8 mouse cellular contexts compared by ENCODE assay signal in genomic region chr3:97868024-97868689, GRCm38 (mm10). TPM values are rescaled to one million over a fixed set of nuclear protein-coding genes. Genes with fewer than 3 reads are reported as not detected.
DNase-seq lines count a peak whose midpoint lies in the region; ATAC-seq and TF ChIP-seq lines count a peak whose summit lies in the region.

No protein-coding gene starts in this region.

- TF ChIP-seq POLR2A in ES-Bruce4 (IDR thresholded peaks at IDR 0.05; ENCODE audit: insufficient read depth, low read length) = no peak

- no peaks in the 10 kb centered on the region; the same call in 1 of the 2 replicates for H3K27me3 ChIP-seq in ES-Bruce4 (ENCODE audit: control insufficient read depth, insufficient read depth, low read length, poor library complexity, severe bottlenecking)
- 0 out of 2 replicates have a peak, but pooled peaks cover 3% of the 10 kb centered on the region for H3K27me3 ChIP-seq in forebrain, embryonic 14.5 days (replicated peaks; ENCODE audit: control insufficient read depth, insufficient read depth, low read length)
- H3K27me3 ChIP-seq in heart, postnatal 0 days (ENCODE audit: control insufficient read depth, insufficient read depth, low read length) = peaks cover 5% of the 10 kb centered on the region; the same call in 1 of the 2 replicates
- peaks cover 16% of the 10 kb centered on the region for H3K27me3 ChIP-seq in liver, embryonic 16.5 days (ENCODE audit: control insufficient read depth, insufficient read depth, low read depth, low read length)
- H3K27me3 ChIP-seq in neural tube, embryonic 14.5 days (ENCODE audit: control insufficient read depth, insufficient read depth, low read length) = no peaks in the 10 kb centered on the region

- peak overlapping the region; percentile 96 for H3K4me2 ChIP-seq in forebrain, embryonic 14.5 days (ENCODE audit: low read length)
- H3K4me2 ChIP-seq in heart, postnatal 0 days (ENCODE audit: low read depth, low read length) = peak overlapping the region; percentile 83
- peak overlapping the region; percentile 54 for H3K4me2 ChIP-seq in liver, embryonic 16.5 days (ENCODE audit: low read depth, low read length)
- peak overlapping the region; percentile 97 for H3K4me2 ChIP-seq in neural tube, embryonic 14.5 days (ENCODE audit: low read depth, low read length)

- peak; percentile 95 for ATAC-seq in forebrain, embryonic 14.5 days
- ATAC-seq in heart, postnatal 0 days (ENCODE audit: insufficient read depth, low read depth) = peak; percentile 91
- ATAC-seq in liver, embryonic 16.5 days (ENCODE audit: low read depth) = peak; percentile 82
- ATAC-seq in neural tube, embryonic 14.5 days (ENCODE audit: low read depth) = peak; percentile 94

- TF ChIP-seq CTCF in ES-Bruce4 (IDR thresholded peaks at IDR 0.05; ENCODE audit: low read depth, low read length) = no peak
- no peak for TF ChIP-seq CTCF in heart, postnatal 0 days (IDR thresholded peaks at IDR 0.05; ENCODE audit: low read depth)

- H3K9me3 ChIP-seq in ES-Bruce4 (replicated peaks; ENCODE audit: control insufficient read depth, insufficient read depth, low read length, poor library complexity, severe bottlenecking) = no peaks in the 10 kb centered on the region
- no peaks in the 10 kb centered on the region for H3K9me3 ChIP-seq in forebrain, embryonic 14.5 days (replicated peaks; ENCODE audit: control insufficient read depth, low read length)
- no peaks in the 10 kb centered on the region for H3K9me3 ChIP-seq in heart, postnatal 0 days (replicated peaks; ENCODE audit: control insufficient read depth, low read length)
- H3K9me3 ChIP-seq in liver, embryonic 16.5 days (replicated peaks; ENCODE audit: control insufficient read depth, low read length) = no peaks in the 10 kb centered on the region
- no peaks in the 10 kb centered on the region for H3K9me3 ChIP-seq in neural tube, embryonic 14.5 days (ENCODE audit: control insufficient read depth, low read length)

- no peak for TF ChIP-seq EP300 in ES-Bruce4 (IDR thresholded peaks at IDR 0.05; ENCODE audit: insufficient read depth, low read depth, low read length)
- no peak for TF ChIP-seq EP300 in heart, postnatal 0 days (IDR thresholded peaks at IDR 0.05; ENCODE audit: low read depth)

- H3K36me3 ChIP-seq in ES-Bruce4 (ENCODE audit: control insufficient read depth, insufficient read depth, low read length, poor library complexity, severe bottlenecking) = no peaks in the 10 kb centered on the region
- H3K36me3 ChIP-seq in forebrain, embryonic 14.5 days (ENCODE audit: control insufficient read depth, insufficient read depth, low read length) = no peaks in the 10 kb centered on the region
- H3K36me3 ChIP-seq in heart, postnatal 0 days (replicated peaks; ENCODE audit: control insufficient read depth, insufficient read depth, low read length) = no peaks in the 10 kb centered on the region
- no peaks in the 10 kb centered on the region for H3K36me3 ChIP-seq in liver, embryonic 16.5 days (ENCODE audit: control insufficient read depth, insufficient read depth)
- no peaks in the 10 kb centered on the region for H3K36me3 ChIP-seq in neural tube, embryonic 14.5 days (ENCODE audit: control insufficient read depth, insufficient read depth, low read length)

- WGBS in forebrain, embryonic 14.5 days = 3% methylated on average over 42 of the region's 42 CpGs
- WGBS in heart, postnatal 0 days = 3% methylated on average over 42 of the region's 42 CpGs
- 3% methylated on average over 42 of the region's 42 CpGs for WGBS in liver, embryonic 16.5 days (ENCODE audit: insufficient replicate concordance)
- 4% methylated on average over 42 of the region's 42 CpGs for WGBS in neural tube, embryonic 14.5 days

- no peaks in the 10 kb centered on the region for H3K4me1 ChIP-seq in ES-Bruce4 (ENCODE audit: control insufficient read depth, insufficient read depth, low read length)
- peaks cover 5% of the 10 kb centered on the region; the same call in 1 of the 2 replicates for H3K4me1 ChIP-seq in forebrain, embryonic 14.5 days (ENCODE audit: control insufficient read depth, insufficient read depth, low read length)
- H3K4me1 ChIP-seq in heart, postnatal 0 days (ENCODE audit: control insufficient read depth, insufficient read depth) = peaks cover 5% of the 10 kb centered on the region; the same call in 1 of the 2 replicates
- no peaks in the 10 kb centered on the region for H3K4me1 ChIP-seq in liver, embryonic 16.5 days (ENCODE audit: control insufficient read depth, low read depth, low read length)
- no peaks in the 10 kb centered on the region for H3K4me1 ChIP-seq in neural tube, embryonic 14.5 days (ENCODE audit: control insufficient read depth, insufficient read depth, low read length)

- peak; percentile 57 for DNase-seq in cerebellum, adult 11 months
- peak; percentile 80 for DNase-seq in forebrain, embryonic 14.5 days (ENCODE audit: low spot score)
- DNase-seq in heart, postnatal 0 days (ENCODE audit: low spot score) = peak; percentile 81
- peak; percentile 61 to 87 for DNase-seq in kidney, postnatal 25 days
- peak; percentile 51 for DNase-seq in testis, postnatal 10 days (ENCODE audit: low spot score)

- H3K9ac ChIP-seq in ES-Bruce4 (ENCODE audit: low read depth, poor library complexity, severe bottlenecking) = no peak overlapping the region
- H3K9ac ChIP-seq in forebrain, embryonic 14.5 days (ENCODE audit: low read length) = peak overlapping the region; percentile 71
- H3K9ac ChIP-seq in heart, postnatal 0 days (replicated peaks; ENCODE audit: low read depth, low read length) = peak overlapping the region; percentile 85
- H3K9ac ChIP-seq in liver, embryonic 16.5 days (ENCODE audit: low read depth, low read length) = peak overlapping the region; percentile 39
- H3K9ac ChIP-seq in neural tube, embryonic 14.5 days (replicated peaks; ENCODE audit: low read depth, low read length) = peak overlapping the region; percentile 65

- peak overlapping the region; percentile 45 for H3K4me3 ChIP-seq in ES-Bruce4 (ENCODE audit: low read depth, low read length)
- H3K4me3 ChIP-seq in forebrain, embryonic 14.5 days (ENCODE audit: low read depth, low read length) = peak overlapping the region; percentile 54
- H3K4me3 ChIP-seq in heart, postnatal 0 days (ENCODE audit: low read depth, low read length) = peak overlapping the region; percentile 77
- peak overlapping the region; percentile 62 for H3K4me3 ChIP-seq in liver, embryonic 16.5 days (ENCODE audit: low read depth, low read length)
- peak overlapping the region; percentile 50 for H3K4me3 ChIP-seq in neural tube, embryonic 14.5 days (ENCODE audit: low read depth, low read length)

- H3K27ac ChIP-seq in ES-Bruce4 (ENCODE audit: insufficient read depth, low read length) = no peak overlapping the region
- H3K27ac ChIP-seq in forebrain, embryonic 14.5 days (ENCODE audit: low read depth, low read length) = no peak overlapping the region
- peak overlapping the region; percentile 99 for H3K27ac ChIP-seq in heart, postnatal 0 days (ENCODE audit: low read depth)
- no peak overlapping the region for H3K27ac ChIP-seq in liver, embryonic 16.5 days (ENCODE audit: low read length)
- H3K27ac ChIP-seq in neural tube, embryonic 14.5 days (ENCODE audit: low read depth, low read length) = no peak overlapping the region

RNA-seq across cellular contexts. Expression of gene Pde4dip, which starts 20.4 kb away (rescaled TPM):
- 13.5 and 16.8 TPM in 2 replicates for polyA plus RNA-seq in ES-Bruce4 (2011; ENCODE audit: insufficient read depth, insufficient read length, low read depth, missing spikeins)
- 50.6 and 62.8 TPM in 2 replicates for polyA plus RNA-seq in forebrain, embryonic 14.5 days (2014; fragmentation: Nextera tagmentation; extraction: Ambion mirVana)
- 415 and 498 TPM in 2 replicates for total RNA-seq in heart, postnatal 0 days (2014; rRNA removed; ENCODE audit: low replicate concordance)
- 107 and 126 TPM in 2 replicates for polyA plus RNA-seq in heart, postnatal 0 days (2015; fragmentation: Nextera tagmentation; extraction: Ambion mirVana)
- 10.4 and 14.2 TPM in 2 replicates for polyA plus RNA-seq in liver, embryonic 16.5 days (2015; fragmentation: Nextera tagmentation; extraction: Ambion mirVana)
- polyA plus RNA-seq in neural tube, embryonic 14.5 days (2014; fragmentation: Nextera tagmentation; extraction: Ambion mirVana) = 75.8 and 87.1 TPM in 2 replicates

RNA-seq across cellular contexts. Expression of gene Sec22b, which starts 32.8 kb away (rescaled TPM):
- 76.9 and 78.9 TPM in 2 replicates for polyA plus RNA-seq in ES-Bruce4 (2011; ENCODE audit: insufficient read depth, insufficient read length, low read depth, missing spikeins)
- 124 and 130 TPM in 2 replicates for polyA plus RNA-seq in forebrain, embryonic 14.5 days (2014; fragmentation: Nextera tagmentation; extraction: Ambion mirVana)
- total RNA-seq in heart, postnatal 0 days (2014; rRNA removed; ENCODE audit: low replicate concordance) = 22.4 and 56.9 TPM in 2 replicates
- polyA plus RNA-seq in heart, postnatal 0 days (2015; fragmentation: Nextera tagmentation; extraction: Ambion mirVana) = 69.9 and 73.7 TPM in 2 replicates
- 54.8 and 56.0 TPM in 2 replicates for polyA plus RNA-seq in liver, embryonic 16.5 days (2015; fragmentation: Nextera tagmentation; extraction: Ambion mirVana)
- polyA plus RNA-seq in neural tube, embryonic 14.5 days (2014; fragmentation: Nextera tagmentation; extraction: Ambion mirVana) = 105 and 111 TPM in 2 replicates
